Mouse (Mus musculus) midbrain, embryonic 14.5 days (tissue): ENCODE results near the gene Nudt16l1. TPM values are rescaled to one million over a fixed set of nuclear protein-coding genes. Genes with fewer than 3 reads are reported as not detected.

Experiments
- ATAC-seq: fragments of 200-750 bp; cut with Nextera tagmentation; 2 replicates; pipeline ENCODE4 v1.8.0; 2017; ENCODE audit warnings: moderate number of reproducible peaks, moderate library complexity; ENCODE audit not compliant: low FRiP score, low TSS enrichment
- DNase-seq: peaks from one replicate; pipeline ENCODE4 v3.0.0-alpha.2; 2015
- H3K27ac ChIP-seq: fragments of 300-500 bp; sonication (generic); replicated peaks from 2 replicates; pipeline ENCODE4 v1.5.1; 2014; ENCODE audit warnings: mild to moderate bottlenecking, low read depth, low read length, moderate library complexity
- H3K27me3 ChIP-seq: fragments of 300-500 bp; sonication (generic); 2 replicates; pipeline ENCODE4 v1.6.1; 2014; ENCODE audit warnings: low read length, control low read depth, mixed read lengths; ENCODE audit not compliant: control insufficient read depth, insufficient read depth
- H3K36me3 ChIP-seq: fragments of 300-500 bp; sonication (generic); 2 replicates; pipeline ENCODE4 v1.6.1; 2014; ENCODE audit warnings: low read length, control low read depth; ENCODE audit not compliant: control insufficient read depth, insufficient read depth
- H3K4me1 ChIP-seq: fragments of 300-500 bp; sonication (generic); 2 replicates; pipeline ENCODE4 v1.6.1; 2014; ENCODE audit warnings: mild to moderate bottlenecking, antibody characterized with exemption, low read length, control low read depth; ENCODE audit not compliant: control insufficient read depth, insufficient read depth
- H3K4me2 ChIP-seq: fragments of 300-500 bp; sonication (generic); 2 replicates; pipeline ENCODE4 v1.6.1; 2014; ENCODE audit warnings: mild to moderate bottlenecking, low read length, moderate library complexity
- H3K4me3 ChIP-seq: fragments of 300-500 bp; sonication (generic); replicated peaks from 2 replicates; pipeline ENCODE4 v1.5.1; 2014; ENCODE audit warnings: low read depth, low read length
- H3K9ac ChIP-seq: fragments of 300-500 bp; sonication (generic); replicated peaks from 2 replicates; pipeline ENCODE4 v1.6.1; 2014; ENCODE audit warnings: mild to moderate bottlenecking, low read length, moderate library complexity
- H3K9me3 ChIP-seq: fragments of 300-500 bp; sonication (generic); 2 replicates; pipeline ENCODE4 v1.6.1; 2016; ENCODE audit warnings: low read length, control low read depth, mixed read lengths; ENCODE audit not compliant: control insufficient read depth
- WGBS: fragments of 180-500 bp; shearing (Covaris S2); extraction: QIAGEN DNeasy Blood & Tissue Kit; methylation state at CpG from one replicate; pipeline ENCODE4 v1.1.7; 2014; 5-methylcytosine and 5-hydroxymethylcytosine counted together
- polyA plus RNA-seq: library from polyadenylated mRNA; unstranded; fragments of >200 nt; fragmentation: Nextera tagmentation; extraction: Ambion mirVana; gene quantifications from 2 replicates; pipeline ENCODE4 v1.2.1, GENCODE M21; 2014

Gene Nudt16l1
- polyA plus RNA-seq, 1 experiment from 2014 or later: 122 TPM

- Histone ChIP-seq H3K4me3 (no peak overlapping the region), H3K4me1 (no peaks in the 10 kb centered on the region), H3K27ac (no peak overlapping the region), H3K9ac (no peak overlapping the region), H3K9me3 (no peaks in the 10 kb centered on the region), H3K4me2 (no peak overlapping the region), H3K27me3 (no peaks in the 10 kb centered on the region), H3K36me3 (peaks cover 64% of the 10 kb centered on the region)
- 95% methylated on average over 3 of the region's 3 CpGs for WGBS
- no peak for ATAC-seq
- DNase-seq: no peak
Measured at GRCm38 (mm10) chr16:4957446-4957845, 18.9 kb downstream of the Nudt16l1 start.

GRCm38 (mm10) chr16:4960260-4960659 lies 21.7 kb downstream of the Nudt16l1 start:
- Histone ChIP-seq H3K4me2 (no peak overlapping the region), H3K36me3 (peaks cover 36% of the 10 kb centered on the region), H3K9me3 (no peaks in the 10 kb centered on the region), H3K4me3 (no peak overlapping the region), H3K9ac (no peak overlapping the region), H3K4me1 (peaks cover 11% of the 10 kb centered on the region), H3K27me3 (no peaks in the 10 kb centered on the region), H3K27ac (no peak overlapping the region)
- no peak for ATAC-seq
- WGBS: 93% methylated on average over 8 of the region's 8 CpGs
- DNase-seq: no peak

GRCm38 (mm10) chr16:4963346-4963745 lies 24.8 kb downstream of the Nudt16l1 start:
- no peaks in the 10 kb centered on the region for H3K9me3 ChIP-seq
- peak overlapping the region; percentile 77 for H3K4me2 ChIP-seq
- H3K36me3 ChIP-seq: peaks cover 11% of the 10 kb centered on the region
- H3K4me1 ChIP-seq: peaks cover 13% of the 10 kb centered on the region
- no peak overlapping the region for H3K27ac ChIP-seq
- no peak for ATAC-seq
- 43% methylated on average over 9 of the region's 9 CpGs for WGBS
- no peak for DNase-seq
- peak overlapping the region; percentile 88 for H3K9ac ChIP-seq
- no peaks in the 10 kb centered on the region for H3K27me3 ChIP-seq
- H3K4me3 ChIP-seq: peak overlapping the region; percentile 92

GRCm38 (mm10) chr16:4963797-4964709 lies 25.5 kb downstream of the Nudt16l1 start, which contains the start of gene Anks3:
Gene Anks3, minus strand, starts transcription at chr16:4964205.
- DNase-seq (peak; percentile 96), ATAC-seq (peak; percentile 98)
- WGBS: under 1% methylated on average over 76 of the region's 76 CpGs
- peak within 1 kb of the TSS; percentile 88 for H3K9ac ChIP-seq
- H3K27ac ChIP-seq: peak within 1 kb of the TSS; percentile 86
- peaks cover 13% of the 10 kb centered on the region for H3K4me1 ChIP-seq
- H3K36me3 ChIP-seq: peaks cover 18% of the 10 kb centered on the region
- H3K4me3 ChIP-seq: peak within 1 kb of the TSS; percentile 92
- no peaks in the 10 kb centered on the region for H3K9me3 ChIP-seq
- peak within 1 kb of the TSS; percentile 77 for H3K4me2 ChIP-seq
- H3K27me3 ChIP-seq: no peaks in the 10 kb centered on the region

- ATAC-seq (peak; percentile 15), DNase-seq (peak; percentile 49)
- H3K4me1 ChIP-seq: peaks cover 13% of the 10 kb centered on the region
- H3K27ac ChIP-seq: peak overlapping the region; percentile 86
- H3K27me3 ChIP-seq: no peaks in the 10 kb centered on the region
- H3K4me2 ChIP-seq: peak overlapping the region; percentile 77
- peak overlapping the region; percentile 88 for H3K9ac ChIP-seq
- H3K9me3 ChIP-seq: no peaks in the 10 kb centered on the region
- WGBS: 22% methylated on average over 13 of the region's 13 CpGs
- peak overlapping the region; percentile 92 for H3K4me3 ChIP-seq
- H3K36me3 ChIP-seq: peaks cover 19% of the 10 kb centered on the region
Measured at GRCm38 (mm10) chr16:4964731-4965391, 26.3 kb downstream of the Nudt16l1 start.

- Histone ChIP-seq H3K4me2 (peak overlapping the region; percentile 77; the same call in 1 of the 2 replicates), H3K27me3 (no peaks in the 10 kb centered on the region), H3K36me3 (peaks cover 12% of the 10 kb centered on the region), H3K9me3 (no peaks in the 10 kb centered on the region), H3K4me3 (peak overlapping the region; percentile 92; the same call in 1 of the 2 replicates), H3K9ac (no peak overlapping the region), H3K27ac (no peak overlapping the region), H3K4me1 (peaks cover 13% of the 10 kb centered on the region)
- DNase-seq: no peak
- 88% methylated on average over 8 of the region's 8 CpGs for WGBS
- ATAC-seq: no peak
Measured at GRCm38 (mm10) chr16:4965392-4966129, 27.0 kb downstream of the Nudt16l1 start.

GRCm38 (mm10) chr16:4968426-4968825 lies 29.9 kb downstream of the Nudt16l1 start:
- ATAC-seq: no peak
- Histone ChIP-seq H3K27ac (no peak overlapping the region), H3K27me3 (no peaks in the 10 kb centered on the region), H3K36me3 (peaks cover 12% of the 10 kb centered on the region), H3K9ac (no peak overlapping the region), H3K9me3 (no peaks in the 10 kb centered on the region), H3K4me1 (peaks cover 7% of the 10 kb centered on the region), H3K4me3 (no peak overlapping the region), H3K4me2 (no peak overlapping the region)
- 70% methylated on average over 3 of the region's 3 CpGs for WGBS
- no peak for DNase-seq

- no peak for DNase-seq
- WGBS: 94% methylated on average over 5 of the region's 5 CpGs
- Histone ChIP-seq H3K4me1 (peaks cover 6% of the 10 kb centered on the region; the same call in 1 of the 2 replicates), H3K27ac (no peak overlapping the region), H3K27me3 (no peaks in the 10 kb centered on the region), H3K4me2 (no peak overlapping the region), H3K4me3 (no peak overlapping the region), H3K9me3 (no peaks in the 10 kb centered on the region), H3K36me3 (peaks cover 12% of the 10 kb centered on the region), H3K9ac (no peak overlapping the region)
- no peak for ATAC-seq
Measured at GRCm38 (mm10) chr16:4969055-4969843, 30.7 kb downstream of the Nudt16l1 start.
